Mouse (Mus musculus) frontal cortex, postnatal 14 days (tissue): ENCODE data around the gene Arhgef1.
"Not testable (repeated sequence)": the region's sequence is repeated elsewhere in the genome, so short reads cannot be mapped to it uniquely, and the experiment has no call there.

Source experiments
- DNase-seq, 2 experiments: peaks; one replicate each; pipeline ENCODE4 v3.0.0; 2022; ENCODE audit warnings: low spot score in 2 of 2

The Arhgef1 gene

GRCm38 (mm10) chr7:24890281-24891216 lies 12.2 kb upstream of the Arhgef1 start:
- peak; percentile 45 to 63 for DNase-seq

GRCm38 (mm10) chr7:24891241-24892124 lies 11.2 kb upstream of the Arhgef1 start:
- no peak for DNase-seq

GRCm38 (mm10) chr7:24892125-24892583 lies 10.6 kb upstream of the Arhgef1 start:
- DNase-seq, result no peak

GRCm38 (mm10) chr7:24895749-24896148 lies 7.0 kb upstream of the Arhgef1 start:
- not testable (repeated sequence) for DNase-seq

GRCm38 (mm10) chr7:24896269-24896668 lies 6.4 kb upstream of the Arhgef1 start:
- DNase-seq, result no peak

- DNase-seq, result no peak
Observed at GRCm38 (mm10) chr7:24897224-24897623, 5.5 kb upstream of the Arhgef1 start, which contains the start of gene Cd79a. Gene Cd79a, plus strand, starts transcription at chr7:24897381.

GRCm38 (mm10) chr7:24897959-24898358 lies 4.8 kb upstream of the Arhgef1 start:
- DNase-seq, result no peak

- no peak for DNase-seq
Observed at GRCm38 (mm10) chr7:24901114-24901513, 1.6 kb upstream of the Arhgef1 start.

GRCm38 (mm10) chr7:24901842-24902241 lies 870 bp upstream of the Arhgef1 start:
- no peak for DNase-seq

GRCm38 (mm10) chr7:24902264-24902629 lies 465 bp upstream of the Arhgef1 start:
- no peak for DNase-seq

GRCm38 (mm10) chr7:24903444-24903825 lies 723 bp downstream of the Arhgef1 start:
- DNase-seq, result no peak

GRCm38 (mm10) chr7:24904070-24904483 lies 1.4 kb downstream of the Arhgef1 start:
- DNase-seq, result peak; percentile 96

- DNase-seq, result peak in 1 of 2 experiments; percentile 37
Observed at GRCm38 (mm10) chr7:24904936-24905335, 2.2 kb downstream of the Arhgef1 start.

GRCm38 (mm10) chr7:24906551-24906950 lies 3.8 kb downstream of the Arhgef1 start:
- DNase-seq, result no peak

- no peak for DNase-seq
Observed at GRCm38 (mm10) chr7:24907211-24907748, 4.6 kb downstream of the Arhgef1 start.

- DNase-seq, result no peak
Observed at GRCm38 (mm10) chr7:24912480-24912879, 9.8 kb downstream of the Arhgef1 start.

- DNase-seq, result no peak
Observed at GRCm38 (mm10) chr7:24918763-24919323, 16.1 kb downstream of the Arhgef1 start.

- no peak for DNase-seq
Observed at GRCm38 (mm10) chr7:24919728-24920127, 17.0 kb downstream of the Arhgef1 start.

- no peak for DNase-seq
Observed at GRCm38 (mm10) chr7:24930475-24930874, 27.8 kb downstream of the Arhgef1 start.

- no peak for DNase-seq
Observed at GRCm38 (mm10) chr7:24931651-24932050, 28.9 kb downstream of the Arhgef1 start.

- no peak for DNase-seq
Observed at GRCm38 (mm10) chr7:24943641-24944040, 40.9 kb downstream of the Arhgef1 start.
